Mouse (Mus musculus) midbrain, embryonic 11.5 days (tissue): ENCODE results near the gene Olfr433. TPM values are rescaled to one million over a fixed set of nuclear protein-coding genes. Genes with fewer than 3 reads are reported as not detected.

ENCODE experiments used
- ATAC-seq: fragments of 200-750 bp; cut with Nextera tagmentation; 2 replicates; pipeline ENCODE4 v1.8.0; 2017; ENCODE audit warnings: moderate TSS enrichment, moderate library complexity; ENCODE audit not compliant: low FRiP score
- DNase-seq: peaks from one replicate; pipeline ENCODE4 v3.0.0; 2015; ENCODE audit warnings: low spot score; ENCODE audit errors: missing footprints
- H3K27ac ChIP-seq: fragments of 300-500 bp; sonication (generic); 2 replicates; pipeline ENCODE4 v1.5.1; 2014; ENCODE audit warnings: low read depth, low read length
- H3K27me3 ChIP-seq: fragments of 300-500 bp; sonication (generic); 2 replicates; pipeline ENCODE4 v1.6.1; 2014; ENCODE audit warnings: mild to moderate bottlenecking, low read length, moderate library complexity, mixed read lengths; ENCODE audit not compliant: control insufficient read depth, insufficient read depth
- H3K36me3 ChIP-seq: fragments of 300-500 bp; sonication (generic); 2 replicates; pipeline ENCODE4 v1.6.1; 2014; ENCODE audit warnings: mild to moderate bottlenecking, low read length, moderate library complexity, mixed read lengths; ENCODE audit not compliant: control insufficient read depth, insufficient read depth
- H3K4me1 ChIP-seq: fragments of 300-500 bp; sonication (generic); 2 replicates; pipeline ENCODE4 v1.6.1; 2014; ENCODE audit warnings: low read length; ENCODE audit not compliant: control insufficient read depth, insufficient read depth
- H3K4me2 ChIP-seq: fragments of 300-500 bp; sonication (generic); 2 replicates; pipeline ENCODE4 v1.6.1; 2014; ENCODE audit warnings: mild to moderate bottlenecking, moderate library complexity
- H3K4me3 ChIP-seq: fragments of 300-500 bp; sonication (generic); 2 replicates; pipeline ENCODE4 v1.5.1; 2014; ENCODE audit warnings: low read depth, low read length
- H3K9ac ChIP-seq: fragments of 300-500 bp; sonication (generic); 2 replicates; pipeline ENCODE4 v1.6.1; 2014; ENCODE audit warnings: low read length
- H3K9me3 ChIP-seq: fragments of 300-500 bp; sonication (generic); 2 replicates; pipeline ENCODE4 v1.6.1; 2016; ENCODE audit warnings: low read length; ENCODE audit not compliant: control insufficient read depth
- WGBS: fragments of 180-500 bp; shearing (Covaris S2); extraction: QIAGEN DNeasy Blood & Tissue Kit; methylation state at CpG from one replicate; pipeline ENCODE4 v1.1.7; 2014; 5-methylcytosine and 5-hydroxymethylcytosine counted together
- polyA plus RNA-seq: library from polyadenylated mRNA; unstranded; fragments of >200 nt; fragmentation: Nextera tagmentation; extraction: Ambion mirVana; gene quantifications from 2 replicates; pipeline ENCODE4 v1.2.1, GENCODE M21; 2014

The Olfr433 gene
- polyA plus RNA-seq, 1 experiment from 2014 or later, result not detected

GRCm38 (mm10) chr1:174084031-174084430 lies 43.5 kb downstream of the Olfr433 start, which contains the start of gene Olfr429:
Gene Olfr429 (plus strand): TSS chr1:174084331.
- ATAC-seq (no peak), DNase-seq (no peak)
- H3K4me2 ChIP-seq, result no peak within 1 kb of the TSS
- H3K27ac ChIP-seq, result no peak within 1 kb of the TSS
- H3K27me3 ChIP-seq, result no peaks in the 10 kb centered on the region
- no peak within 1 kb of the TSS for H3K9ac ChIP-seq
- H3K36me3 ChIP-seq, result no peaks in the 10 kb centered on the region
- H3K9me3 ChIP-seq, result no peaks in the 10 kb centered on the region
- H3K4me3 ChIP-seq, result no peak within 1 kb of the TSS
- no peaks in the 10 kb centered on the region for H3K4me1 ChIP-seq
- 83% methylated on average over 2 of the region's 2 CpGs for WGBS

Other genes with a start within 250 kb of the Olfr433 start
- gene Ifi211, start 127.7 kb upstream of the Olfr433 start, polyA plus RNA-seq, result 0.15 and 0.19 TPM in 2 replicates
- gene Mndal, start 98.2 kb upstream of the Olfr433 start, polyA plus RNA-seq, result 0.36 and 0.58 TPM in 2 replicates
- gene Ifi203, start 98.0 kb upstream of the Olfr433 start, polyA plus RNA-seq, result 0.10 TPM in 1 of 2 replicates, not detected in the other
- gene Ifi202b, start 58.0 kb upstream of the Olfr433 start, polyA plus RNA-seq, result not detected in 2 replicates
- gene Ifi205, start 8.9 kb upstream of the Olfr433 start, polyA plus RNA-seq, result not detected in 2 replicates
- gene Olfr432, start 8.5 kb downstream of the Olfr433 start, polyA plus RNA-seq, result not detected in 2 replicates
- not detected in 2 replicates for gene Olfr430, start 25.9 kb downstream of the Olfr433 start, polyA plus RNA-seq
- gene Olfr429, start 43.6 kb downstream of the Olfr433 start, polyA plus RNA-seq, result not detected in 2 replicates
- not detected in 2 replicates for gene Olfr427, start 56.2 kb downstream of the Olfr433 start, polyA plus RNA-seq
- not detected in 2 replicates for gene Olfr231, start 80.5 kb downstream of the Olfr433 start, polyA plus RNA-seq
- not detected in 2 replicates for gene Olfr424, start 90.8 kb downstream of the Olfr433 start, polyA plus RNA-seq
- gene Olfr420, start 114.9 kb downstream of the Olfr433 start, polyA plus RNA-seq, result not detected in 2 replicates
- gene Spta1, start 132.1 kb downstream of the Olfr433 start, polyA plus RNA-seq, result 2.1 TPM in 2 replicates
- gene Olfr419, start 211.4 kb downstream of the Olfr433 start, polyA plus RNA-seq, result not detected in 2 replicates